Mouse (Mus musculus) heart, adult 11 months (tissue): ENCODE measurements around the gene Itpkb.

Source experiments
- DNase-seq: peaks from one replicate; pipeline ENCODE4 v3.0.0; 2022

The Itpkb gene

GRCm38 (mm10) chr1:180473566-180473965 is 143.3 kb downstream of the Itpkb start:
- DNase-seq = peak; percentile 91
